Mouse (Mus musculus) neural tube, embryonic 12.5 days (tissue): ENCODE data around the gene Xylb. TPM values are rescaled to one million over a fixed set of nuclear protein-coding genes. Genes with fewer than 3 reads are reported as not detected.

ENCODE experiments used
- ATAC-seq: fragments of 200-750 bp; cut with Nextera tagmentation; 2 replicates; pipeline ENCODE4 v1.8.0; 2017; ENCODE audit warnings: low read depth, mild to moderate bottlenecking, moderate TSS enrichment, moderate library complexity; ENCODE audit not compliant: low FRiP score
- H3K27ac ChIP-seq: fragments of 300-500 bp; sonication (generic); 2 replicates; pipeline ENCODE4 v1.5.1; 2016
- H3K27me3 ChIP-seq: fragments of 300-500 bp; sonication (generic); replicated peaks from 2 replicates; pipeline ENCODE4 v1.6.1; 2016; ENCODE audit warnings: mild to moderate bottlenecking
- H3K36me3 ChIP-seq: fragments of 300-500 bp; sonication (generic); 2 replicates; pipeline ENCODE4 v1.6.1; 2016; ENCODE audit warnings: mild to moderate bottlenecking
- H3K4me1 ChIP-seq: fragments of 300-500 bp; sonication (generic); 2 replicates; pipeline ENCODE4 v1.6.1; 2016
- H3K4me2 ChIP-seq: fragments of 300-500 bp; sonication (generic); replicated peaks from 2 replicates; pipeline ENCODE4 v1.6.1; 2016; ENCODE audit warnings: mild to moderate bottlenecking
- H3K4me3 ChIP-seq: fragments of 300-500 bp; sonication (generic); 2 replicates; pipeline ENCODE4 v1.5.1; 2016
- H3K9ac ChIP-seq: fragments of 300-500 bp; sonication (generic); 2 replicates; pipeline ENCODE4 v1.6.1; 2016; ENCODE audit warnings: mild to moderate bottlenecking
- H3K9me3 ChIP-seq: fragments of 300-500 bp; sonication (generic); 2 replicates; pipeline ENCODE4 v1.6.1; 2016; ENCODE audit warnings: mild to moderate bottlenecking
- WGBS: fragments of 180-500 bp; shearing (Covaris S2); methylation state at CpG from one replicate; pipeline ENCODE4 v1.1.7; 2016; 5-methylcytosine and 5-hydroxymethylcytosine counted together
- polyA plus RNA-seq: library from polyadenylated mRNA; unstranded; fragments of >200 nt; fragmentation: Nextera tagmentation; extraction: Ambion mirVana; gene quantifications from 2 replicates; pipeline ENCODE4 v1.2.1, GENCODE M21; 2016

The Xylb gene
- polyA plus RNA-seq, 1 experiment from 2014 or later: 6.5 TPM

GRCm38 (mm10) chr9:119407884-119408283, 50.7 kb downstream of the Xylb start:
- Histone ChIP-seq H3K27ac (no peak overlapping the region), H3K4me3 (no peak overlapping the region), H3K27me3 (no peaks in the 10 kb centered on the region), H3K36me3 (peaks cover 26% of the 10 kb centered on the region), H3K4me1 (peaks cover 40% of the 10 kb centered on the region), H3K9ac (no peak overlapping the region), H3K9me3 (0 out of 2 replicates have a peak, but pooled peaks cover 5% of the 10 kb centered on the region), H3K4me2 (no peak overlapping the region)
- ATAC-seq: no peak
- WGBS: 92% methylated on average over 15 of the region's 15 CpGs

DNA sequence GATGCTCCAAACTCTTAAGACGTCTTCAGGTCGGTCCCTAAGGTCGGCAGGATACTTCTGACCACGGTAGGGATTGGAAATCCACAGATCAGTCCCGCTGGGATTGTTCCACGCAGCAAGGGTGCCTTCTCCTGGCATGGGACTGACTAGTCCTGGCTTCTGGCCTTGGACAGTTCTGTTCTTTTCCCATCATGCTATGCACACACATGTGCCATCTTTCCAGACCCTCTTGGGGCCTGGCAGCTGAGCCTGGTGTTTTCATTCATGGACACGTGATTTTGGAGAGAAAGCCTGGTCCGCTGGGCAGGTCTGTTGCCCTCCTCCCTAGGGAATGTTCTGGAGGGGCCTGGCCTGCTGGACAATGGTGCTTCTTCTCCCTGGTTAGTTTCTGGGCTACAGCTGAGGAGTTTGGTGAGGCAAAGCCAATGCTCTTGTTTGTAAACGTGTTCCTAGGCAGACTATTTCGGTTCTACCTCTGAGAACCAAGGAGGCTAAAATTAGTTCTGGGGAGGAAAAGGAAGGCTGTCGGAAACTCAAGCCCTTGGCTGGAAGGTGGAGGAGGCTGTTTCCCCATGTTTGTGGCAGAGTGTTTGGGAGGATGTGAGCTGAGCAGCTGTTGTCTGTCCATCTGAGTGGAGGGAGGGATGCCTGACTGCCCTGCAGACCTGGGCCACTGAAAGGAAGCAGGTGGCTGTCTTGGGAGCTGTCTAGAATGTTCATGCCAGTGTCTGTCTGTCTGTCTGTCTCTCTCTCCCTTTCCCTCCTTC, 51.9 kb downstream of the Xylb start:
- Histone ChIP-seq H3K4me1 (peaks cover 33% of the 10 kb centered on the region), H3K36me3 (peaks cover 29% of the 10 kb centered on the region), H3K27ac (no peak overlapping the region), H3K9ac (no peak overlapping the region), H3K4me3 (no peak overlapping the region), H3K4me2 (no peak overlapping the region), H3K27me3 (no peaks in the 10 kb centered on the region), H3K9me3 (0 out of 2 replicates have a peak, but pooled peaks cover 5% of the 10 kb centered on the region)
- 82% methylated on average over 11 of the region's 11 CpGs for WGBS
- no peak for ATAC-seq

- no peak for ATAC-seq
- 87% methylated on average over 5 of the region's 5 CpGs for WGBS
- no peaks in the 10 kb centered on the region for H3K27me3 ChIP-seq
- peaks cover 29% of the 10 kb centered on the region for H3K36me3 ChIP-seq
- H3K27ac ChIP-seq: no peak overlapping the region
- peaks cover 25% of the 10 kb centered on the region for H3K4me1 ChIP-seq
- no peak overlapping the region for H3K4me3 ChIP-seq
- H3K9ac ChIP-seq: no peak overlapping the region
- H3K4me2 ChIP-seq: no peak overlapping the region
- 0 out of 2 replicates have a peak, but pooled peaks cover 5% of the 10 kb centered on the region for H3K9me3 ChIP-seq
These were observed 52.7 kb downstream of the Xylb start for GRCm38 (mm10) chr9:119409864-119410263.

GRCm38 (mm10) chr9:119418025-119418424, 60.8 kb downstream of the Xylb start:
- no peak overlapping the region for H3K4me2 ChIP-seq
- H3K27ac ChIP-seq: no peak overlapping the region
- 84% methylated on average over 18 of the region's 18 CpGs for WGBS
- no peaks in the 10 kb centered on the region for H3K27me3 ChIP-seq
- peaks cover 12% of the 10 kb centered on the region for H3K4me1 ChIP-seq
- no peaks in the 10 kb centered on the region for H3K9me3 ChIP-seq
- H3K36me3 ChIP-seq: peaks cover 4% of the 10 kb centered on the region; the same call in 1 of the 2 replicates
- no peak overlapping the region for H3K4me3 ChIP-seq
- no peak overlapping the region for H3K9ac ChIP-seq
- ATAC-seq: no peak

DNA sequence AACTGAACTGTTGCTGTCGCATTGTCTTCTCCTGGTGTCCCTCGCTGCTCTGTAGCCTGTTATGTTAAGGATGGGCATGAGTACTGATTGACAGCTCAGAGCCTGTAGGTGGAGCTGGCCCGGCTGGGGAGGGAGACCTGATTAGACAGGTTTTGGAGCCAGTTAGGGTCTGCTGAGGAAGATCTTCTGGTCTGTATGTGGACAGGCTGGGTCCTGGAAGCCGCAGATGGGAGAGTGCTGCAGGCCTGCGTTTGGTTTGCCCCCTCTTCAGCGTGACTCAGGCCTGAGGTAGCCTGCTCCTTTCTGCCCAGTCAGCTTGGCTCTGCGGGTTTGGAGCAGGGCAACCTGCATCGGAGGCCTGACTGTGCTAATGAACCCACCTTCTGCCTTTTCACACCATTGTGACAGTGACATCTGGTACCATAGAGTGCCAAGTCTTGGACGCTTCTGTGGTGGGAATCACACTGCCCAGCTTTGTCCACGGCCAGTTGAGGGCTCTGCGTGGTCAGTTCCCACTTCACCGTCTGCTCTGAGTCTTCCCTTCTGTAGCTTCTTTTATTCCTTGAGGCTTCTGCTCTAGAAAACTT, 62.8 kb downstream of the Xylb start:
- WGBS: 84% methylated on average over 12 of the region's 12 CpGs
- H3K4me3 ChIP-seq: no peak overlapping the region
- no peaks in the 10 kb centered on the region for H3K36me3 ChIP-seq
- no peak overlapping the region for H3K9ac ChIP-seq
- H3K4me1 ChIP-seq: peaks cover 19% of the 10 kb centered on the region
- no peak overlapping the region for H3K4me2 ChIP-seq
- H3K9me3 ChIP-seq: no peaks in the 10 kb centered on the region
- ATAC-seq: no peak
- H3K27me3 ChIP-seq: no peaks in the 10 kb centered on the region
- H3K27ac ChIP-seq: no peak overlapping the region

GRCm38 (mm10) chr9:119425217-119425975, 68.2 kb downstream of the Xylb start:
- H3K27me3 ChIP-seq: no peaks in the 10 kb centered on the region
- H3K36me3 ChIP-seq: peaks cover 32% of the 10 kb centered on the region
- H3K27ac ChIP-seq: no peak overlapping the region
- H3K9ac ChIP-seq: no peak overlapping the region
- peaks cover 22% of the 10 kb centered on the region for H3K4me1 ChIP-seq
- whole genome bisulfite sequencing: 65% methylated on average over 6 of the region's 7 CpGs
- ATAC-seq: peak; percentile 34; the same call in 1 of the 2 replicates
- no peak overlapping the region for H3K4me2 ChIP-seq
- H3K9me3 ChIP-seq: no peaks in the 10 kb centered on the region
- H3K4me3 ChIP-seq: no peak overlapping the region

GRCm38 (mm10) chr9:119425976-119426415, 68.8 kb downstream of the Xylb start:
- WGBS: 84% methylated on average over 13 of the region's 13 CpGs
- H3K36me3 ChIP-seq: peaks cover 36% of the 10 kb centered on the region
- H3K27ac ChIP-seq: peak overlapping the region; percentile 27; the same call in 1 of the 2 replicates
- no peaks in the 10 kb centered on the region for H3K27me3 ChIP-seq
- no peak overlapping the region for H3K4me3 ChIP-seq
- H3K9me3 ChIP-seq: no peaks in the 10 kb centered on the region
- H3K4me1 ChIP-seq: peaks cover 22% of the 10 kb centered on the region
- H3K9ac ChIP-seq: no peak overlapping the region
- no peak for ATAC-seq
- no peak overlapping the region for H3K4me2 ChIP-seq

DNA sequence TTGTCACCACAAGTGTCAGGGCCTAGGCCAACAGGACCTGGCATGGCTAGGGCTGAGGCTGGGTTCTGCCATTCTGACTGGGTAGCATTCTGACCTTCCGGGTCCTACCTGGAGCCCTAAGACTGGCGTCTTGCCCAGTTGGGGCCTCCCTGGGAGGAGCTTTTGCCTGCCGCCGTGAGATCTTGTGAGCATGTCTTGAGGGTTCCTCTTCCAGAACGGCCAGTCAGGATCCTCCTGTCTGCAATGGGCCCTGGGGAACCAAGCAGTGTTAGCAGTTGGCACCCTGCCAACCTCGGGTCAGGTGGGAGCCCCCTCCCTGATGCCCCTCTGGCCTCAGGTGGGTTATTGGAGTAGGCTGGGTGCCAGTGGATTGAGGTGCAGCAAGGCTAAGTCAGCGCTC, 69.3 kb downstream of the Xylb start:
- Histone ChIP-seq H3K4me2 (no peak overlapping the region), H3K9me3 (no peaks in the 10 kb centered on the region), H3K27ac (peak overlapping the region; percentile 27; the same call in 1 of the 2 replicates), H3K27me3 (no peaks in the 10 kb centered on the region), H3K9ac (no peak overlapping the region), H3K4me3 (no peak overlapping the region), H3K4me1 (peaks cover 22% of the 10 kb centered on the region), H3K36me3 (peaks cover 40% of the 10 kb centered on the region)
- WGBS: 80% methylated on average over 7 of the region's 7 CpGs
- no peak for ATAC-seq

- Histone ChIP-seq H3K27ac (no peak overlapping the region), H3K4me2 (no peak overlapping the region), H3K9ac (no peak overlapping the region), H3K36me3 (peaks cover 73% of the 10 kb centered on the region), H3K9me3 (no peaks in the 10 kb centered on the region), H3K4me3 (no peak overlapping the region), H3K27me3 (no peaks in the 10 kb centered on the region), H3K4me1 (peaks cover 12% of the 10 kb centered on the region)
- peak; percentile 39; the same call in 1 of the 2 replicates for ATAC-seq
- WGBS: 62% methylated on average over 7 of the region's 7 CpGs
These were observed 73.1 kb downstream of the Xylb start for GRCm38 (mm10) chr9:119430311-119430710.

DNA sequence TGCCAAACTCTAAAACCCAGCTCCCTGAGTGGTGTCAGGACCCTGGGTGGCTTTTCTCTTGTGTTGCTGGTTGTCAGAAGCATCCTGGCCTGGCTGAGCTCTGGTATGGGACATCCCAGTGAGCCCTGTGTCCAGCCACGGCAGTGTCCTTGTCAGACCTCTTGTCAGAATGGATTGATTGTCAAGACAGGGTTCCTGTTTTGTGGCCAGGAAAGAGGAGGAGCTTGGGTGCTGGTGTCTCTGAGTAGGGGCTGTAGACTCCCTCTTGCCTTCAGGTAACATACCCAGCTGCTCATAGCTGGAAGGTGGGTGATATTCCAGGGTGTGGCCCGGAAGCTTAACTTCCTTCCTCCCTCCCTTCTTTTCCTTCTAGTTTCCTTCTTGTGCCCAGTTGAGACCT, 78.7 kb downstream of the Xylb start:
- H3K27me3 ChIP-seq: no peaks in the 10 kb centered on the region
- peaks cover 82% of the 10 kb centered on the region for H3K36me3 ChIP-seq
- H3K27ac ChIP-seq: no peak overlapping the region
- H3K4me3 ChIP-seq: no peak overlapping the region
- H3K9ac ChIP-seq: no peak overlapping the region
- WGBS: 87% methylated on average over 2 of the region's 2 CpGs
- H3K4me2 ChIP-seq: no peak overlapping the region
- no peak for ATAC-seq
- no peaks in the 10 kb centered on the region for H3K9me3 ChIP-seq
- H3K4me1 ChIP-seq: no peaks in the 10 kb centered on the region

GRCm38 (mm10) chr9:119438065-119438464, 80.9 kb downstream of the Xylb start:
- H3K4me2 ChIP-seq: no peak overlapping the region
- H3K27me3 ChIP-seq: no peaks in the 10 kb centered on the region
- ATAC-seq: no peak
- WGBS: 90% methylated on average over 12 of the region's 12 CpGs
- no peak overlapping the region for H3K27ac ChIP-seq
- H3K4me3 ChIP-seq: no peak overlapping the region
- no peak overlapping the region for H3K9ac ChIP-seq
- H3K9me3 ChIP-seq: no peaks in the 10 kb centered on the region
- H3K36me3 ChIP-seq: peaks cover 61% of the 10 kb centered on the region
- H3K4me1 ChIP-seq: no peaks in the 10 kb centered on the region

GRCm38 (mm10) chr9:119438498-119439000, 81.4 kb downstream of the Xylb start:
- no peak overlapping the region for H3K9ac ChIP-seq
- H3K36me3 ChIP-seq: peaks cover 58% of the 10 kb centered on the region
- no peak for ATAC-seq
- WGBS: 94% methylated on average over 9 of the region's 9 CpGs
- H3K4me3 ChIP-seq: no peak overlapping the region
- H3K9me3 ChIP-seq: no peaks in the 10 kb centered on the region
- H3K27me3 ChIP-seq: no peaks in the 10 kb centered on the region
- H3K4me1 ChIP-seq: no peaks in the 10 kb centered on the region
- no peak overlapping the region for H3K27ac ChIP-seq
- no peak overlapping the region for H3K4me2 ChIP-seq
